Mouse (Mus musculus) lung, embryonic 14.5 days (tissue): ENCODE results near the gene Tubgcp5. TPM values are rescaled to one million over a fixed set of nuclear protein-coding genes. Genes with fewer than 3 reads are reported as not detected.

Experiments
- ATAC-seq: fragments of 200-750 bp; cut with Nextera tagmentation; 2 replicates; pipeline ENCODE4 v1.8.0; 2017; ENCODE audit warnings: mild to moderate bottlenecking, moderate TSS enrichment, moderate library complexity; ENCODE audit not compliant: insufficient read depth
- DNase-seq: peaks from one replicate; pipeline ENCODE4 v3.0.0-alpha.2; 2015
- H3K27ac ChIP-seq: fragments of 300-500 bp; sonication (generic); 2 replicates; pipeline ENCODE4 v1.5.1; 2014; ENCODE audit warnings: low read depth, mild to moderate bottlenecking, moderate library complexity
- H3K27me3 ChIP-seq: fragments of 300-500 bp; sonication (generic); 2 replicates; pipeline ENCODE4 v1.6.1; 2014; ENCODE audit warnings: low read length, control low read depth; ENCODE audit not compliant: insufficient read depth
- H3K36me3 ChIP-seq: fragments of 300-500 bp; sonication (generic); 2 replicates; pipeline ENCODE4 v1.6.1; 2014; ENCODE audit warnings: control low read depth; ENCODE audit not compliant: insufficient read depth
- H3K4me1 ChIP-seq: fragments of 300-500 bp; sonication (generic); 2 replicates; pipeline ENCODE4 v1.6.1; 2014; ENCODE audit warnings: antibody characterized with exemption, control low read depth; ENCODE audit not compliant: insufficient read depth
- H3K4me2 ChIP-seq: fragments of 300-500 bp; sonication (generic); 2 replicates; pipeline ENCODE4 v1.6.1; 2014; ENCODE audit warnings: mild to moderate bottlenecking
- H3K4me3 ChIP-seq: fragments of 300-500 bp; sonication (generic); 2 replicates; pipeline ENCODE4 v1.5.1; 2014; ENCODE audit warnings: low read depth, low read length
- H3K9ac ChIP-seq: fragments of 300-500 bp; sonication (generic); 2 replicates; pipeline ENCODE4 v1.6.1; 2014
- H3K9me3 ChIP-seq: fragments of 300-500 bp; sonication (generic); 2 replicates; pipeline ENCODE4 v1.6.1; 2016; ENCODE audit warnings: low read depth, low read length, control low read depth
- CTCF ChIP-seq: IDR thresholded peaks from 2 replicates; pipeline ENCODE4 v1.5.1; 2016; ENCODE audit warnings: antibody characterized with exemption, low read depth
- WGBS: fragments of 180-500 bp; shearing (Covaris S2); extraction: QIAGEN DNeasy Blood & Tissue Kit; methylation state at CpG from one replicate; pipeline ENCODE4 v1.1.7; 2014; 5-methylcytosine and 5-hydroxymethylcytosine counted together
- polyA plus RNA-seq: library from polyadenylated mRNA; unstranded; fragments of >200 nt; fragmentation: Nextera tagmentation; extraction: Ambion mirVana; gene quantifications from 2 replicates; pipeline ENCODE4 v1.2.1, GENCODE M21; 2014

Gene Tubgcp5
- polyA plus RNA-seq = 30.9 and 32.3 TPM in 2 replicates

GRCm38 (mm10) chr7:55793952-55794603, at the start of gene Tubgcp5:
Gene Tubgcp5, plus strand, starts transcription at chr7:55794154.
- Histone ChIP-seq H3K9me3 (no peaks in the 10 kb centered on the region), H3K36me3 (peaks cover 29% of the 10 kb centered on the region), H3K9ac (peak within 1 kb of the TSS; percentile 82), H3K4me3 (peak within 1 kb of the TSS; percentile 76), H3K4me1 (no peaks in the 10 kb centered on the region), H3K27ac (peak within 1 kb of the TSS; percentile 70; the same call in 1 of the 2 replicates), H3K4me2 (peak within 1 kb of the TSS; percentile 75), H3K27me3 (no peaks in the 10 kb centered on the region)
- no peak for TF ChIP-seq CTCF
- ATAC-seq = peak; percentile 99
- peak; percentile 98 for DNase-seq
- WGBS = under 1% methylated on average over 51 of the region's 51 CpGs

- no peaks in the 10 kb centered on the region for H3K9me3 ChIP-seq
- H3K36me3 ChIP-seq = no peaks in the 10 kb centered on the region
- no peaks in the 10 kb centered on the region for H3K27me3 ChIP-seq
- 59% methylated on average over 10 of the region's 10 CpGs for WGBS
- H3K4me2 ChIP-seq = no peak overlapping the region
- TF ChIP-seq CTCF = no peak
- ATAC-seq = no peak; the same call in 1 of the 2 replicates
- no peak overlapping the region for H3K4me3 ChIP-seq
- H3K4me1 ChIP-seq = no peaks in the 10 kb centered on the region
- H3K27ac ChIP-seq = no peak overlapping the region
- no peak overlapping the region for H3K9ac ChIP-seq
- peak; percentile 2 for DNase-seq
Observed at GRCm38 (mm10) chr7:55744566-55745220, 49.3 kb upstream of the Tubgcp5 start.

GRCm38 (mm10) chr7:55750841-55751240, 43.1 kb upstream of the Tubgcp5 start:
- no peaks in the 10 kb centered on the region for H3K36me3 ChIP-seq
- no peaks in the 10 kb centered on the region for H3K27me3 ChIP-seq
- no peak overlapping the region for H3K9ac ChIP-seq
- H3K9me3 ChIP-seq = no peaks in the 10 kb centered on the region
- no peak overlapping the region for H3K27ac ChIP-seq
- no peak for DNase-seq
- H3K4me2 ChIP-seq = no peak overlapping the region
- no peak for TF ChIP-seq CTCF
- no peaks in the 10 kb centered on the region for H3K4me1 ChIP-seq
- no peak for ATAC-seq
- 68% methylated on average over 3 of the region's 3 CpGs for WGBS
- no peak overlapping the region for H3K4me3 ChIP-seq

GRCm38 (mm10) chr7:55759346-55759745, 34.6 kb upstream of the Tubgcp5 start:
- Histone ChIP-seq H3K4me3 (no peak overlapping the region), H3K9ac (no peak overlapping the region), H3K36me3 (no peaks in the 10 kb centered on the region), H3K27me3 (no peaks in the 10 kb centered on the region), H3K4me2 (no peak overlapping the region), H3K4me1 (no peaks in the 10 kb centered on the region), H3K27ac (no peak overlapping the region), H3K9me3 (no peaks in the 10 kb centered on the region)
- TF ChIP-seq CTCF = no peak
- WGBS = 59% methylated on average over 3 of the region's 3 CpGs
- ATAC-seq (no peak), DNase-seq (no peak)

GRCm38 (mm10) chr7:55767926-55768325, 26.0 kb upstream of the Tubgcp5 start, which contains the start of gene Siglech:
Gene Siglech, plus strand, starts transcription at chr7:55768178.
- no peak within 1 kb of the TSS for H3K9ac ChIP-seq
- no peak within 1 kb of the TSS for H3K4me3 ChIP-seq
- no peak for TF ChIP-seq CTCF
- H3K36me3 ChIP-seq = no peaks in the 10 kb centered on the region
- ATAC-seq (no peak), DNase-seq (no peak)
- 29% methylated on average over 3 of the region's 3 CpGs for WGBS
- no peak within 1 kb of the TSS for H3K27ac ChIP-seq
- no peaks in the 10 kb centered on the region for H3K27me3 ChIP-seq
- H3K4me1 ChIP-seq = no peaks in the 10 kb centered on the region
- no peak within 1 kb of the TSS for H3K4me2 ChIP-seq
- H3K9me3 ChIP-seq = no peaks in the 10 kb centered on the region

GRCm38 (mm10) chr7:55780011-55780410, 13.9 kb upstream of the Tubgcp5 start:
- Histone ChIP-seq H3K27ac (no peak overlapping the region), H3K9me3 (no peaks in the 10 kb centered on the region), H3K27me3 (no peaks in the 10 kb centered on the region), H3K36me3 (no peaks in the 10 kb centered on the region), H3K4me3 (no peak overlapping the region), H3K9ac (no peak overlapping the region), H3K4me1 (peaks cover 4% of the 10 kb centered on the region; the same call in 1 of the 2 replicates), H3K4me2 (no peak overlapping the region)
- no peak for TF ChIP-seq CTCF
- WGBS = 31% methylated on average over 4 of the region's 4 CpGs
- DNase-seq = peak; percentile 53
- ATAC-seq = no peak; the same call in 1 of the 2 replicates

- Histone ChIP-seq H3K9ac (no peak overlapping the region), H3K27ac (no peak overlapping the region), H3K36me3 (no peaks in the 10 kb centered on the region), H3K4me3 (no peak overlapping the region), H3K27me3 (no peaks in the 10 kb centered on the region), H3K4me2 (no peak overlapping the region), H3K9me3 (no peaks in the 10 kb centered on the region), H3K4me1 (peaks cover 4% of the 10 kb centered on the region; the same call in 1 of the 2 replicates)
- DNase-seq = no peak
- no peak for ATAC-seq
- no peak for TF ChIP-seq CTCF
- 52% methylated on average over 3 of the region's 3 CpGs for WGBS
Observed at GRCm38 (mm10) chr7:55782493-55782892, 11.5 kb upstream of the Tubgcp5 start.
